Mouse (Mus musculus) adrenal gland (tissue): Measurements from ENCODE around the gene Vmn2r94.

Experiments used
- intact Hi-C: fragments of 180-260 bp; cut with DNase I; formaldehyde crosslinking; loops from one replicate; pipeline ENCODE4 v1.15.1; 2025
- long read RNA-seq, 2 experiments: library from polyadenylated mRNA; unstranded; transcript quantifications; one replicate each; pipeline ENCODE4 v2.0.0; 2020; ENCODE audit warnings: borderline replicate concordance in 1 of 2; ENCODE audit not compliant: insufficient replicate concordance in 1 of 2

Gene Vmn2r94
- long read RNA-seq, experiment 1 = 0 reads
- long read RNA-seq, experiment 2 = 0 reads

- intact Hi-C loops = no loop called here
Measured at GRCm38 (mm10) chr17:18277656-18278055, at the start of gene Vmn2r94. TSS of gene Vmn2r94 (minus strand) at chr17:18277756.

GRCm38 (mm10) chr17:18323031-18323430, 45.5 kb upstream of the Vmn2r94 start:
- intact Hi-C loops = no loop called here

- intact Hi-C loops = no loop called here
Measured at GRCm38 (mm10) chr17:18297799-18298198, 20.2 kb upstream of the Vmn2r94 start, which contains the start of gene Vmn2r93. TSS of gene Vmn2r93 (plus strand) at chr17:18298099.

GRCm38 (mm10) chr17:18236931-18237330, 40.6 kb downstream of the Vmn2r94 start:
- intact Hi-C loops = no loop called here

GRCm38 (mm10) chr17:18231996-18232395, 45.6 kb downstream of the Vmn2r94 start:
- intact Hi-C loops = no loop called here

- intact Hi-C loops = no loop called here
Measured at GRCm38 (mm10) chr17:18221300-18221699, 56.3 kb downstream of the Vmn2r94 start.
